Mouse (Mus musculus) MEL-GATA-1-ER (cell line): ENCODE data around the gene Rgs6.

Source experiments
- DNase-seq: peaks from one replicate; pipeline ENCODE4 v3.0.0-alpha.2; 2012; ENCODE audit warnings: low read depth; ENCODE audit errors: extremely low read depth

The Rgs6 gene

DNA sequence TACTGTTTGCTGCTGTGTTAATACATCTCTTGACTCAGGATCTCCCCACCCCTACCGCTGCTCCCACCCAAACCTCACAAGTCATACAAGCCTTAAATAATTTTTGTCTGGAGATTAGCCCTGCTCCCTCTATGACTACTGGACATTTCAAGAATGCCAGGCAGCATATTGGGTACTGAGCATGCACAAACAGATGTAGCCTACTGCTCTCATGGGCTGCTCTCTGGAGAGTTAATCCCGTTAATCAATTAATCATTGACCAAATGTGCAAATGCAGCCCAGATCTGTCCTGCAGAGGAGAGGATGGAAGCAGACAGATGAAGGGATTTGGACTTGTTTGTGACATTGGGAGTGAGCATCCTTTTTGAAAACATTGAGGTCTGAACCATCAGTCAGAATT is at the start of gene Rgs6:
Gene Rgs6 (plus strand): TSS at position 276 of the 400 bp plus-strand sequence.
- DNase-seq, result no peak

DNA sequence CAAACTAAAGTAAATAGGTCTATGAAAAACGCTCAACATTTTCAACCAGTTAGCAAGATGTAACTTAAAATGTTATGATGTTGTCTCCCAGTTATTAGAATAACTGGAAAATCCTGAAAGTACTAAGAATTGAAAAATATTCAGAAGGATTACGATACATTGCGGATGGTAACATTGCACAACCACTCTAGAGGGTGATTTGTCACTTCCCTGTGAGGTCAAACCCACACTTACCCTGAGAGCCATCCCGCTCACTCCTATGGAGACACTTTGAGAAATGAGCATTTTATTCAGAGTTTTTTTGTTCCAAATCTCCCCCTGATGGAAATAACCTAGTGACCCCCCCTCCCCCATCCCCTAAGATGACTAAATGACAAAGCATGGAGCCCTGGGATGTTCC is 41.0 kb upstream of the Rgs6 start:
- DNase-seq, result no peak

GRCm38 (mm10) chr12:82549228-82549627 is 38.9 kb upstream of the Rgs6 start:
- DNase-seq, result no peak

DNA sequence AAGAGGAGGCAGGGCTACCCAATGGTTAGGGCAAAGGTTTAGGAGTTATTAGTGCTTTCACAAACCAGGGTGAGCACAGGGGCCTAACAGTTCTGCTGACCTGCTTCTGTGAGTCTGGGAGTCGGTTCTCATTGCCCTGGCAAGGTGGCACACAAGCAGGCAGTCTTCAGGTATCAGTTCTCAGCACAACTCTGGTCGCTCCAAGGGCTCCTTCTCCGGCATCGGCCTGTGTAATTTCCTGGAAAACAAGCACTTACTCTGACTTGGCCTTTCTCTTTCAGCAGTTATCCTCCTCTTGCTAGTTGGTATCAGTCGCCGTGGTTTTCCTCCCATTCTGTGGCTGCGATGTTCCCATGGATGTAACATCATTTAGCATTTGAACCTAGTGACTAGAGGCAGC is 38.0 kb upstream of the Rgs6 start:
- DNase-seq, result no peak

GRCm38 (mm10) chr12:82552376-82552775 is 35.7 kb upstream of the Rgs6 start:
- DNase-seq, result no peak

GRCm38 (mm10) chr12:82562916-82563315 is 25.2 kb upstream of the Rgs6 start:
- DNase-seq, result no peak

GRCm38 (mm10) chr12:82568370-82568769 is 19.7 kb upstream of the Rgs6 start:
- DNase-seq, result no peak

GRCm38 (mm10) chr12:82572706-82573105 is 15.4 kb upstream of the Rgs6 start:
- no peak for DNase-seq

DNA sequence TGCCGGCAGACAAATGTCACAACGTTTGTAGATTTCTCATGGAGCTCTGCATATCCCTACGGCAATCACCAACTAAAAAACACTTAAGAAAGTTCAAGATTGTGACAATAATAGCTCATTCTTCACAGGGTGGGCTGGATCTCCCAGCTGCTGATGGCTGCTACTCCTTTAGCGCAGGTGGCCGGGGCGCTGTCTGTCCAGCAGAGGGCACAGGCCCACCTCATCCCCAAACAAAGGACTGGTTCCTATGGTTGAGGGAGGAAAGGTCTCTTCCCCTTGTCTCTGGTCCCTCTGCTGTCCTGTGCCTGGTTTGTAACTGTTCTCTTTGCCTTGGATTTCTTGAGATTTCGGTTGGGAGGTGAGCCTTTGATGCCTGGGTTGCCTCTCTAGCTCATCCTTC is 1.5 kb upstream of the Rgs6 start:
- no peak for DNase-seq

GRCm38 (mm10) chr12:82587348-82587895 is 670 bp upstream of the Rgs6 start:
- DNase-seq, result no peak

- no peak for DNase-seq
Measured at GRCm38 (mm10) chr12:82588846-82589630, 946 bp downstream of the Rgs6 start.

- DNase-seq, result no peak
Measured at GRCm38 (mm10) chr12:82599011-82599410, 10.9 kb downstream of the Rgs6 start.

- DNase-seq, result no peak
Measured at GRCm38 (mm10) chr12:82600406-82600805, 12.3 kb downstream of the Rgs6 start.

DNA sequence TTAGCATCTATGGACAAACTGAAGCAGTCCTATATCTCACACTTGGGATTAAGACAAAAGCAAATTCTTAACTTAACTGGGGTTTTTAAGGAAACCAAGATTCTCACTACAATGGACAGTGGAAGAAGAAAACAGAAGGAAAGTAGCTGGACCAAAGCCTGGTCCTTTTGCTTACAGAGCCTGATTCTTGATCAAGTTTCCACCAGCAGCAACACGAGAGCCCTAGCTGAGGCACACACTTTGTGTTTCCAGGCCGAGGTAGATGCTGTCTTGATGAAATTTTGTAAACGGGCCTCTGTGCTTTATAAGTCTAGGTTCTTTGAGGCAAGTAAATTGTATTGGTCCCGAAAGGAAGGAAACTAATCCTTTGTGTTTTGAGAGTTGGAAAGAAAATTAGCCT is 14.7 kb downstream of the Rgs6 start:
- no peak for DNase-seq

DNA sequence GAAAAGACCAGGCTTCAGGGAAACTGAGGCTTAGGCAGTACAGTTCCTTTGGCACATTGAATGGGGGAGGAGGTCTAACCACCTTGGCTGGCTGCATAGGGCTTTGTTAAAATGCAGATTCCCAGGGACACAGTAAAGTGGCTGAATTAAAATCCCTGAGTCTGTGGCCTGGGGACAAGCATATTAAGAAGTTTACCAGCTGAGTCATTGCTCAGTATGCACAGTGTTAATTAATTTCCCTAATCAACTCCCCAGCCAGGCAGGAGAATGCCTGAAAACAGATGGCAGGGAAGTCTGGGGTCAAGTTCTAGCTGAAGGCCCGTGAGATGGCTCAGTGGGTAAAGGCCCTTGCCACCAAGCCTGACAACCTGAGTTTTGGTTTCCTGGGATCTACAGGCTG is 15.2 kb downstream of the Rgs6 start:
- no peak for DNase-seq

- DNase-seq, result no peak
Measured at GRCm38 (mm10) chr12:82603979-82604378, 15.9 kb downstream of the Rgs6 start.

DNA sequence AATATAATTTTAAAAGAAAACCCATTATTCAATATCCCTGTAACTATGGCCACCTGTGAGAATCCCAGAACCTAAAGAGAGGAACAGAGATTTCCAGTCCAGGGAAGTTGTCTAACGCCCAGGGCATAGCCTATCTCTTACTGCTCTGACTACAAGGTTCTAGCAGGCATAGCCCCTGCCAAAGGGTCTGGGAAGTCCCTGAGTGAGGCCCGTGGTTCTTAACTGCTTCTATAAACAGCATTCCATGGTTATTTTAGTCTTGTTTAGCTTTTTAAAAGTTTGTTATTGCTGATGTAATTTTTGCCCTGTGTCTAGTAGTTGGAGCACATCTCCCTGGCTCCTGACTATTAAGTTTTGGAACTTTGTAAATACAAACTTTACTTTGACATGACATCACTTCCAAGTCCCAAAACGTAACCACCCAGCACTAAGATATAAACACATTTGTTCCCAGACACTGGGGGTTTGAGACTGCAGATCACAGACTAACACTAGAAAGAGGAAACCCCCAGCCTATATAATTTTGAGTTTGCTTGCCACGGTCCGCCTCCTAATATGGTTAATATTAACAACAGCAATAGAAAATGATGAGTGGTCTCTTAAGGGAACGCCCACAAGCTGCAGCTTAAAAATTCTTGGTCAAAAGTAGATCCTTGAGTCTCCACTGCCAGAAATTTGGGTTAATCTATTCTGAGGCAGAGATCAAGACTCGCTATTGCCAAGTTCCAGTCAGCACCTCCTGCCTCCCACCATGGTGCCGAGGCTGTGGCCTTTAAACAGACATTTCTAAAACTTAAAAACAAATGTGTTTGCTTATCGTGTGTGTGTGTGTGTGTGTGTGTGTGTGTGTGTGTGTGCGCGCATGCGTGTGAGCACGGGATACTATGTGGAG is 24.9 kb downstream of the Rgs6 start:
- DNase-seq, result no peak

GRCm38 (mm10) chr12:82616486-82616812 is 28.4 kb downstream of the Rgs6 start:
- no peak for DNase-seq

DNA sequence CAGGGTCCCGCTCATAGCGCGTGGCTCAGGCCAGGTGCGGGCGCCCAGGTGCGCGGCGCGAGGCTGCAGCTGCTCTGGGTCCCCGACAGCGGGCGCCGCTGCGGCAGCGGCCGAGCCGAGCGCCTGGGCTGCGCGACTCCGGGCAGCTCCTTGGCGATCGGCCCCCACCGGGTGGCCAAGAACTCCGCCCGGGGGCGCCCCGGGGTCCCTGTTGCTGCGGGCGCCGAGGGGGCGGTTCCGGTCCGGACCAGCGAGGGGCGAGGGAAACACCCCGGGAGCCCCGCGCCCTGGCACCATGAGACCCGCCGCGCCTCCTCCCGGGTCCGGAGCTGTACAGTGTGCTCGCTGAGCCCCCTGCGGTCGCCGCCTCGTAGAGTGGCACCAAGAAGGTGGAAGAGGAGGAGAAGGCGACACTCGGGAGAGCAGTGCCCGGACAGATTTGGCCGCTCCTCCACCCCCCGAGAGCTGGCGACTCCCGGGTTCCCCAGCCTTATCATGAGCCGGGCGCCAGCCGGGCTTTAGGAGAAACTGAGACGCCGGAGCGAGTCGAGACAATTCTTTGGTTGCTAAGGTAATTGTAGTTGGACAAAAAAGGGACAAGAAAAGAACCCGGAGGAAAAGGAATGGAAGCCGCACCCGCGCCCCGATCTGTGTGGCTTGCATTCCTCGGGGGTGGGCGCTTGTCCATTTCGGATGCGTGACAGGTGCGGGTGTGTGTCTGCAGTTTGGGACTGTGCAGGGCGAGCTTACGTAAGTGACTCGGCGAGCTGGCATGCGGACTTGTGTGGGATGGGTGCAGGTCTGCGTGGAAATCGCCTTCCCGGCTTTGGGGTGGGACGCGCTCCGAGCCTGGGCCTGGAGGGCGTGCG is 29.0 kb downstream of the Rgs6 start:
- DNase-seq, result no peak

GRCm38 (mm10) chr12:82617682-82618370 is 29.7 kb downstream of the Rgs6 start:
- DNase-seq, result no peak

GRCm38 (mm10) chr12:82640441-82640840 is 52.3 kb downstream of the Rgs6 start:
- DNase-seq, result no peak
